ENCODE assay signal across 8 mouse cellular contexts in genomic region chr2:119542106-119542505, GRCm38 (mm10). TPM values are rescaled to one million over a fixed set of nuclear protein-coding genes. Genes with fewer than 3 reads are reported as not detected.
DNase-seq lines count a peak whose midpoint lies in the region; ATAC-seq and TF ChIP-seq lines count a peak whose summit lies in the region.

No protein-coding gene starts in this region.

- H3K9ac ChIP-seq in midbrain, postnatal 0 days (replicated peaks; ENCODE audit: low read length, poor library complexity, severe bottlenecking) = no peak overlapping the region
- H3K9ac ChIP-seq in midbrain, embryonic 16.5 days (ENCODE audit: low read depth, low read length) = no peak overlapping the region
- H3K9ac ChIP-seq in embryonic facial prominence, embryonic 14.5 days (ENCODE audit: low read depth, low read length) = no peak overlapping the region
- no peak overlapping the region for H3K9ac ChIP-seq in stomach, postnatal 0 days (ENCODE audit: low read length)

- peak; percentile 70 for TF ChIP-seq CTCF in midbrain, postnatal 0 days (IDR thresholded peaks at IDR 0.05)
- TF ChIP-seq CTCF in stomach, postnatal 0 days (IDR thresholded peaks at IDR 0.05; ENCODE audit: low read depth) = peak; percentile 85

- no peak overlapping the region for H3K4me2 ChIP-seq in midbrain, postnatal 0 days (ENCODE audit: low read depth, low read length, poor library complexity, severe bottlenecking)
- H3K4me2 ChIP-seq in midbrain, embryonic 16.5 days (ENCODE audit: low read length) = no peak overlapping the region
- H3K4me2 ChIP-seq in embryonic facial prominence, embryonic 14.5 days (ENCODE audit: low read depth, low read length) = no peak overlapping the region
- H3K4me2 ChIP-seq in stomach, postnatal 0 days (replicated peaks; ENCODE audit: low read depth) = no peak overlapping the region

- DNase-seq in cerebellum, adult 18-20 months = peak; percentile 22 to 24
- DNase-seq in midbrain, postnatal 0 days (ENCODE audit: low spot score) = peak; percentile 50
- peak; percentile 61 for DNase-seq in embryonic facial prominence, embryonic 14.5 days (ENCODE audit: low spot score)
- peak; percentile 33 for DNase-seq in layer of hippocampus, adult 9-10 months (ENCODE audit: low spot score)
- peak; percentile 74 for DNase-seq in stomach, postnatal 0 days (ENCODE audit: low spot score)

- no peak for ATAC-seq in cerebellum, adult (ENCODE audit: insufficient number of reproducible peaks, low FRiP score, low TSS enrichment)
- ATAC-seq in midbrain, postnatal 0 days (ENCODE audit: low FRiP score) = no peak
- no peak for ATAC-seq in midbrain, embryonic 16.5 days
- no peak for ATAC-seq in embryonic facial prominence, embryonic 14.5 days (ENCODE audit: low read depth)
- peak; percentile 57 for ATAC-seq in megakaryocyte progenitor cell, adult 5-6 weeks (replicated peaks; ENCODE audit: poor library complexity)
- no peak for ATAC-seq in stomach, postnatal 0 days (ENCODE audit: low FRiP score, low TSS enrichment)

- no peaks in the 10 kb centered on the region for H3K27me3 ChIP-seq in midbrain, postnatal 0 days (ENCODE audit: insufficient read depth, low read length)
- H3K27me3 ChIP-seq in midbrain, embryonic 16.5 days (ENCODE audit: control insufficient read depth, insufficient read depth, low read depth, low read length) = no peaks in the 10 kb centered on the region
- H3K27me3 ChIP-seq in embryonic facial prominence, embryonic 14.5 days (replicated peaks; ENCODE audit: control insufficient read depth, insufficient read depth, low read length) = no peaks in the 10 kb centered on the region
- no peaks in the 10 kb centered on the region for H3K27me3 ChIP-seq in stomach, postnatal 0 days (ENCODE audit: control insufficient read depth, insufficient read depth, low read length)

- H3K27ac ChIP-seq in midbrain, postnatal 0 days (ENCODE audit: low read depth, low read length) = no peak overlapping the region
- H3K27ac ChIP-seq in midbrain, embryonic 16.5 days (ENCODE audit: low read length) = no peak overlapping the region
- no peak overlapping the region for H3K27ac ChIP-seq in embryonic facial prominence, embryonic 14.5 days (replicated peaks; ENCODE audit: low read depth, low read length)
- no peak overlapping the region for H3K27ac ChIP-seq in stomach, postnatal 0 days (replicated peaks)

- H3K4me1 ChIP-seq in midbrain, postnatal 0 days (ENCODE audit: insufficient read depth, low read length) = peaks cover 3% of the 10 kb centered on the region; the same call in 1 of the 2 replicates
- no peaks in the 10 kb centered on the region; the same call in 1 of the 2 replicates for H3K4me1 ChIP-seq in midbrain, embryonic 16.5 days (ENCODE audit: control insufficient read depth, insufficient read depth, low read length)
- no peaks in the 10 kb centered on the region; the same call in 1 of the 2 replicates for H3K4me1 ChIP-seq in embryonic facial prominence, embryonic 14.5 days (ENCODE audit: control insufficient read depth, insufficient read depth, low read length)
- no peaks in the 10 kb centered on the region for H3K4me1 ChIP-seq in stomach, postnatal 0 days (replicated peaks; ENCODE audit: control insufficient read depth, insufficient read depth)

- H3K4me3 ChIP-seq in midbrain, postnatal 0 days (ENCODE audit: low read depth, low read length) = no peak overlapping the region
- no peak overlapping the region for H3K4me3 ChIP-seq in midbrain, embryonic 16.5 days (ENCODE audit: low read depth, low read length)
- no peak overlapping the region for H3K4me3 ChIP-seq in embryonic facial prominence, embryonic 14.5 days (ENCODE audit: low read depth, low read length)
- H3K4me3 ChIP-seq in stomach, postnatal 0 days (ENCODE audit: low read depth, low read length) = no peak overlapping the region

- TF ChIP-seq EP300 in stomach, postnatal 0 days (optimal IDR thresholded peaks at IDR 0.05) = no peak

- 38% methylated on average over 1 of the region's 1 CpGs for WGBS in midbrain, postnatal 0 days
- WGBS in midbrain, embryonic 16.5 days = 38% methylated on average over 1 of the region's 1 CpGs
- WGBS in embryonic facial prominence, embryonic 14.5 days = 23% methylated on average over 1 of the region's 1 CpGs
- 18% methylated on average over 1 of the region's 1 CpGs for WGBS in stomach, postnatal 0 days

- H3K36me3 ChIP-seq in midbrain, postnatal 0 days (ENCODE audit: insufficient read depth, low read length) = no peaks in the 10 kb centered on the region; the same call in 1 of the 2 replicates
- no peaks in the 10 kb centered on the region for H3K36me3 ChIP-seq in midbrain, embryonic 16.5 days (ENCODE audit: control insufficient read depth, insufficient read depth, low read length)
- no peaks in the 10 kb centered on the region for H3K36me3 ChIP-seq in embryonic facial prominence, embryonic 14.5 days (ENCODE audit: control insufficient read depth, insufficient read depth, low read length)
- H3K36me3 ChIP-seq in stomach, postnatal 0 days (ENCODE audit: control insufficient read depth, insufficient read depth, low read length) = no peaks in the 10 kb centered on the region

- H3K9me3 ChIP-seq in midbrain, postnatal 0 days (ENCODE audit: low read length) = no peaks in the 10 kb centered on the region
- H3K9me3 ChIP-seq in midbrain, embryonic 16.5 days (replicated peaks; ENCODE audit: control insufficient read depth, low read length, poor library complexity, severe bottlenecking) = no peaks in the 10 kb centered on the region
- H3K9me3 ChIP-seq in embryonic facial prominence, embryonic 14.5 days (ENCODE audit: control insufficient read depth, low read length) = no peaks in the 10 kb centered on the region
- H3K9me3 ChIP-seq in stomach, postnatal 0 days (ENCODE audit: control insufficient read depth, low read length) = no peaks in the 10 kb centered on the region

RNA-seq across cellular contexts. Expression of gene Exd1, which starts 5.3 kb away (rescaled TPM):
- total RNA-seq in midbrain, postnatal 0 days (2014; rRNA removed) = 0.93 and 2.3 TPM in 2 replicates
- 0.84 and 0.91 TPM in 2 replicates for polyA plus RNA-seq in midbrain, postnatal 0 days (2015; fragmentation: Nextera tagmentation; extraction: Ambion mirVana)
- polyA plus RNA-seq in midbrain, embryonic 16.5 days (2015; fragmentation: Nextera tagmentation; extraction: Ambion mirVana) = 1.0 TPM in 2 replicates
- polyA plus RNA-seq in embryonic facial prominence, embryonic 14.5 days (2014; fragmentation: Nextera tagmentation; extraction: Ambion mirVana) = 0.22 and 0.29 TPM in 2 replicates
- total RNA-seq in megakaryocyte progenitor cell, adult 5-6 weeks (2015) = not detected in 2 replicates
- 0.98 and 2.0 TPM in 2 replicates for total RNA-seq in megakaryocyte progenitor cell, adult 5-6 weeks (2017)
- 0.16 and 0.35 TPM in 2 replicates for polyA plus RNA-seq in stomach, postnatal 0 days (2015; fragmentation: Nextera tagmentation; extraction: Ambion mirVana)

RNA-seq across cellular contexts. Expression of gene Chp1, which starts 5.4 kb away (rescaled TPM):
- total RNA-seq in midbrain, postnatal 0 days (2014; rRNA removed) = 54.7 and 69.4 TPM in 2 replicates
- 51.0 and 51.5 TPM in 2 replicates for polyA plus RNA-seq in midbrain, postnatal 0 days (2015; fragmentation: Nextera tagmentation; extraction: Ambion mirVana)
- 58.4 and 59.6 TPM in 2 replicates for polyA plus RNA-seq in midbrain, embryonic 16.5 days (2015; fragmentation: Nextera tagmentation; extraction: Ambion mirVana)
- 68.5 and 69.6 TPM in 2 replicates for polyA plus RNA-seq in embryonic facial prominence, embryonic 14.5 days (2014; fragmentation: Nextera tagmentation; extraction: Ambion mirVana)
- 47.9 and 51.9 TPM in 2 replicates for total RNA-seq in megakaryocyte progenitor cell, adult 5-6 weeks (2015)
- total RNA-seq in megakaryocyte progenitor cell, adult 5-6 weeks (2017) = 49.1 and 57.9 TPM in 2 replicates
- polyA plus RNA-seq in stomach, postnatal 0 days (2015; fragmentation: Nextera tagmentation; extraction: Ambion mirVana) = 127 and 134 TPM in 2 replicates

Comparison
In these comparisons a context has a peak if more than half of its experiments do, and no peak if none do; other contexts are left out.
1. DNase-seq: peak in every context shown above with its lines; median percentile 74 in stomach, postnatal 0 days; 61 in embryonic facial prominence, embryonic 14.5 days; 50 in midbrain, postnatal 0 days; 33 in layer of hippocampus, adult 9-10 months; 23 in cerebellum, adult 18-20 months.